Mouse (Mus musculus): ENCODE results near the gene Irf7.

Gene Irf7

DNA sequence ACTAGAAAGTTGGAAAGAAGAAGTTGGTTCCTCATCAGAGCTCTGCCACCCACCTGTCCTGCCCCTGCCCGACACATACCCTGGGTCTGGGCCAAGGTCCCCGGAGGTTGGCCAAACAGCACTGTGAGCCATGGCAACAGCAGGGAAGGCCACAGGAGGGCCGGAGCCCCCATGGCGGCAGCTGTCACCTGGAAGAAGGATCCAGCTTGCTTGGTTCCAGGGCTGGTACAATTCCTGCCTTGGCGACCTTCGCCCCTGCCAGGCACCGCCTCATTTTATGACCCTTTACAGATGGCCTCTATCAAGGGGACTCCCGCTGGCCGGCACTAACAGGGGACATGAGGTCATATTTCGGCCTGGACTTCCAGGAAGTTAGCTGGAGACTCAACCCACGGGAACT lies 10.3 kb upstream of the Irf7 start, which contains the start of gene Cdhr5:
Cdhr5 (minus strand) TSS at position 241 of the 400 bp plus-strand sequence.
- in situ Hi-C loops (cut with MboI, MseI), result no loop called here

DNA sequence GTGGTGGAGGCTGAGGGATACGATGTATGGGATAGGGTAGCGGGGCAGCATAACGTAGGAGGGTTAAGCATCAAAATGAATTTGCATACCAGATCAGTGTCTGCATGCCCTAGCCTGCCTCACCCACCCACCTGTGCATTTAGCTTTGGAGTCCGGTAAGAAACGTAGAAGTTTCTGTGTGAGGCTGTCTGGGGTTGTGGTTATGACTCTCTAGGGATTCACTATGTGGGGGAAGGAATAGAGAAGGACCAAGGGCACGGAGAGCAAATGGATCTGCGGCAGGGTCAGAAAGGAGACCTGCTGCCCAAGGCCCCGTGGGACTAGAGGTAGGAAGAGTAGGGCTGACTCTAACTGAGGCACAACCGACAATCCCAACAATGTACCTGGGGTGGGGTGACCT lies 9.1 kb upstream of the Irf7 start:
- in situ Hi-C loops (cut with MboI, MseI), result no loop called here

DNA sequence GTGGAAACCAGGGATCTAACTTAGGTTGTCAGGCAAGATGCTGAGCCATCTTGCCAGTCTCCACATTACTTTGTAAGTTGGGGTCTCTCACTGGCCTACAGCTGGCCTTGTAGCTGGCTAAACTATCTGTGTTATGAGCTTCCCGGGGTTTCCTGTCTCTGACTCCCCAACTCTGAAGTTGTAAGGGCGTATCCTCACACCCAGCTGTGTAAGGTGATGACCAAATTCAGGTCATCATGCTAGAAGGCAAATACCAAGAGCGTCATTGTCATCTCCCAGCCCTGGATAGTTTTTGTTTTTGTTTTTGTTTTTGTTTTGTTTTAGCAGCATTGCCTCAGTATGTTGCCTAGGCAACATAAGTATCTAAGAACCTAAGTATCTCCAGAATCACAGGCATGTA lies 4.3 kb upstream of the Irf7 start:
- in situ Hi-C loops (cut with MboI, MseI), result loop anchor here in 1 of 2 experiments (25.0 kb wide), 1 partner anchor 1092 kb away; the partner anchor contains the start of gene Ifitm10

DNA sequence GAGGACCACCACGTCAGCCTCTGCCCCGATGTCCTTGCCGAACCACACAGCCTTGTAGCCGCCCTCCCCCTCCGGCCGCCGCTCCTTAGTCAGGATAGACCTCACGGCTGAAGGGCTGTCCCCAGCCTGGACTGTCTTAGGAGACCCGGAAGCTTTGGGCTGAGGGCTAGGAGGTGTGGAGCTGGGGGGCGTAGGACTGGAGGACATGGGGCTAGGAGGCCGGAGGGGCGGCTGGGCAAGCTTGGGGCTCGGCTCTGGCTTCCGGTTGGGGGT lies 2.9 kb upstream of the Irf7 start:
- in situ Hi-C loops (cut with MboI, MseI), result loop anchor here in 1 of 2 experiments (25.0 kb wide), 1 partner anchor 1093 kb away; the partner anchor contains the start of gene Ifitm10

DNA sequence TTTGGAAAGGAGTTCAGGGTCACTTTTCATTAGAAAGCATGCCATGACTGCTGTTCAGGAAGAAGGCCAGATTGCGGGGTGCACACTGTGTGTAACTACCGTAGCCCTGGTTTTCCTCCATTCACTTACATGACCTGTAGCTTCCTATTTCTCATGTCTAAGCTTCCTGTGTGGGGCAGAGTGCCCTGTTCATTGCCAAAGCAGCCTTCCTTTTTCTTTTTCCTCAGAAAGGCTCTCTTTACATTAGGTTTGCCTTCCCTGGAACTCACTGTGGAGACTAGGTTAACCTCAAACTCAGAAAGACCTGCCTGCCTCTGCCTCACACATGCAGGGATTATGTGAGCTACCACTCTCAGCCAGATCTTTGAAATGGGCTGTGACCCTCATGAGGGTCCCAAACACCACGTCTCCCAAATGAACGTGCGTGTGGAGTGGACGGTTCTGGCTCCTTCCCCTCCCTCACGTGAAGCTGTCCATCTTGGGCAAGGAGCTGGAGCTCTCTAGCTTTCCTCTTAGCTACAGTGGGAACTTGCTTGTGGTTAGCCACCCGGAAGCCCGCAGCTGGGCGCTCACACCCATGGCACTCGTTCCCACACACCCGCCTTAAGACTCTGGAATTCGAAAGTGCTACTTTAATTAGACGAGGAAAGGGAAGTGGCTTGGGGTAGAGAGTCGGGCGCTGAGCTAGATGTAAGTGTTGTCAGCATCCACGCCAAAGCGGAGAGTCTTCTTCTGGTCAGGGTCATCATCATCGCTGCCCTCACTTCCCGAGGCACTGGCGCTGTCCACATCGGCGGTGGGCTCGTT lies 2.4 kb upstream of the Irf7 start:
- in situ Hi-C loops (cut with MboI, MseI), result loop anchor here in 1 of 2 experiments (25.0 kb wide), 1 partner anchor 1094 kb away; the partner anchor contains the start of gene Ifitm10

DNA sequence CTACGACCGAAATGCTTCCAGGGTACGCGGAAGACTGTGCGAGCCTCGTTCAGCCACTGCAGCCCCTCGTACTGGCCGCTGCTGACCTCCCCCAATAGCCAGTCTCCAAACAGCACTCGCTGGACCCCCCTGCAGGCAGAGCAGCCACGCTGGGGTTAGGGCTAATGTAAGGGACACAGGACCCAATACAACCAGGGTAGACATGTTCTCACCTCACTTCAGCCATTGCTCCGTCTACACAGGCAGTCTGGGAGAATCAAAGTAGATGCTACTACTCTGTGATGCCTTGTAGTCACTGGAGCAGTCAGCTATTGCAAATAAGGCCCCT lies 906 bp downstream of the Irf7 start:
- in situ Hi-C loops (cut with MboI, MseI), result loop anchor here in 1 of 2 experiments (25.0 kb wide), 1 partner anchor 1097 kb away; the partner anchor contains the start of gene Ifitm10

DNA sequence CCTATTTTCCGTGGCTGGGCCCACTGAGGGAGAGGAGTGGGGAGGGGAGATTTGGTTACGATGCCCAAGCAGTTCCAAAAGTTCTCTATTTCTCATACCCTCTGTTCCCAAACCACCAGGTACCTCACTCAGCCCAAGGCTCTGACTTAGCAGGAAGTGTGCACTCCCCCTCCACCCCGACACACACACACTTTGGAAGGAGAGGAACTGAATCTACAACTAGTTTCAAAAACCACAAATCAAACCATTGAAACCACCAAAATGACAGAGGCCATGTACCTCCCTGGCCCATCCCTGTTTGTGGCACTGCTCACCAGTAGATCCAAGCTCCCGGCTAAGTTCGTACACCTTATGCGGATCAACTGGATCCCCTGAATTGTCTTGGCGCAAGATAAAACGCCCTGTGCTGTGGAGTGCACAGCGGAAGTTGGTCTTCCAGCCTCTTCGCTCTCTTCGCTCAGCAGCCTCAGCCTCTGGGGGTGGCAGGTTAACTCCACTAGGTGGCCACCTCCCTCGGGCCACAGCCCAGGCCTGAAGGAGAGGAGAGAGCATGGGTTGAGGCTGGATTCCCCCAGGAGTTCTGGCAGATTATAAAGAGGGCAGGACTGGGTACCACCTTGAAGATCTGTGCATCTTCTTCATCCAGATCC lies 1.4 kb downstream of the Irf7 start:
- in situ Hi-C loops (cut with MboI, MseI), result loop anchor here in 1 of 2 experiments (25.0 kb wide), 1 partner anchor 1097 kb away; the partner anchor contains the start of gene Ifitm10

DNA sequence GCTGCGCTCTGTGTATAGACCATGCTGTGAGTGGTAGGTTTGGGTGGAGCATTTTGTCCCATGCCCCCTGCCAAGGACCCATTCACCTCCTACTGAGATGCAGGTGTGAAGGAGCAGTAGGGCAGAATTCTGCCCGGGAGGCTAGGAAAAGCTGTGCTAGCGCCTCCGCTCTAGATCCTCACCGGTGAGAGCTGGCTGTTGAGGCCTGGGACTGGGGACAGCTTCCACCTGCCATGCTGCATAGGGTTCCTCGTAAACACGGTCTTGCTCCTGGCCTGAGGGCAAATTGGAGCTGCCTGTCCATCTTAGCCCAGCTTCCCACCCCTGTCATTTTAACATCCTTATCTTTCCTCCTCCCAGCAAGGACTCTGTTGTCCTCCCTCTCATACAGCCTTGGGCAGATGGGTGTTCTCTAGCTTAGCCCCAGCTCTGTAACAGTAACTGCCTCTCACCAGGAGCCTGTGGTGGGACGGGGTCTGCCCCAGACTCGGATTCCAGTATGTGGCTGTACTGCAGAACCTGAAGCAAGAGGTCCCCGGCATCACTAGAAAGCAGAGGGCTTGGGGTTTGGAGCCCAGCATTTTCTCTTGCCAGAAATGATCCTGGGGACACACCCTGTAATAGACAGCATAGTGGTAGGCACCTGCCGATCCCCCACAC lies 2.1 kb downstream of the Irf7 start:
- in situ Hi-C loops (cut with MboI, MseI), result loop anchor here in 1 of 2 experiments (25.0 kb wide), 1 partner anchor 1098 kb away; the partner anchor contains the start of gene Ifitm10

DNA sequence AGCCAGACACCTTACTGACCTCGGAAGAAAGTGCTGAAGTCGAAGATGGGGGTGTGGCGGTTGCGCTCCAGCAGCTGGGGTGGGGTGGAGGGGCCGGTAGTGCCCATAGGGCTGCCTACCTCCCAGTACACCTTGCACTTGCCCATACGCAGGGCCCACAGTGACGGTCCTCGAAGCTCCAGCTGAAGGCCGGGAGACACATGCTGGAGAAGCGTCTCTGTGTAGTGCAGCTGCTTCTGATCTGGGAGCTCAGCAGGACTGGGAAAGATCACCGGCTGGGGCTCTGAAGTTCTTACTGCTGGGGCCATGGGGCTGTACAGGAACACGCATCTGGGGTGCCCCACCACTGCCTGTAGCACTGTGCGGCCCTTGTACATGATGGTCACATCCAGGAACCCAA lies 2.6 kb downstream of the Irf7 start:
- in situ Hi-C loops (cut with MboI, MseI), result loop anchor here in 1 of 2 experiments (25.0 kb wide), 1 partner anchor 1099 kb away; the partner anchor contains the start of gene Ifitm10

DNA sequence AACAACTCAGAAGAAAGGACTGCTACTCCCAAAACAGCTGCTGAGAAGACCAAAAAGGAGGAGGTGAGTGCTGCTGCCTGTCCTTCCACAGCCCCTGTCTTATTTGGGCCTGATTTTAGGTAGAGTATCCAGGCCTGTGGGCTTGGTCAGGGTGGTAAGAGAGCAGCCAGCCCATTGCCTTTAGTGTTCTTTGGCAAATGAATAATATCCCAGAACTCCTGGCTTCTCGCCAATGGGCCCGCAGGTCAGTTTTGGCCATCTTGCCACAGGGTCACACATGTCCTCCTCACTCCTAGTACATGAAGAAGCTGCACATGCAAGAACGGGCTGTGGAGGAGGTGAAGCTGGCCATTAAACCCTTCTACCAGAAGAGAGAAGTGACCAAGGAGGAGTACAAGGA lies 4.8 kb downstream of the Irf7 start:
- in situ Hi-C loops (cut with MboI, MseI), result loop anchor here in 1 of 2 experiments (25.0 kb wide), 1 partner anchor 1101 kb away; the partner anchor contains the start of gene Ifitm10

DNA sequence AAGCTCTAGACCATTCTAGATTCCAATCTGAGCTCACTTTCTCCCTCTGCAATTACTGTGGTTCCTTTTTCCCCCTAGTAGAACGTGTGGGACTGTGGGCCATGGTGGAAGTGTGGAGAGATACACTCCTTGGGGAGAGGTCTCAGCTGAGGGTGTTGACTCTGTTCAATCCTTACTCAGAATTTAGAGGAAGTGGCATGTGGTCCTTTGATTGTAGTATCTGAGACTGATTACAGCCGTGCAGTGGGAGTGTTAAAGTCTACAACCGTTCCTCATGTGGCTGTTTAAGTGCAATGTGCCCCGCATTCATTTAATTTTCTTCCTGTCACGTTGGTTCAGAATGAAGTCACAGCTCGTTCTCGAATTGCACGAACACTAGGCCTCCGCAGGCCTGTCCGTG lies 10.1 kb downstream of the Irf7 start:
- in situ Hi-C loops (cut with MboI, MseI), result loop anchor here (10.0 to 25.0 kb wide), 2 partner anchors 59 to 1106 kb away; partner anchors contain the start of gene Ifitm10 (in 1 of the 2)

DNA sequence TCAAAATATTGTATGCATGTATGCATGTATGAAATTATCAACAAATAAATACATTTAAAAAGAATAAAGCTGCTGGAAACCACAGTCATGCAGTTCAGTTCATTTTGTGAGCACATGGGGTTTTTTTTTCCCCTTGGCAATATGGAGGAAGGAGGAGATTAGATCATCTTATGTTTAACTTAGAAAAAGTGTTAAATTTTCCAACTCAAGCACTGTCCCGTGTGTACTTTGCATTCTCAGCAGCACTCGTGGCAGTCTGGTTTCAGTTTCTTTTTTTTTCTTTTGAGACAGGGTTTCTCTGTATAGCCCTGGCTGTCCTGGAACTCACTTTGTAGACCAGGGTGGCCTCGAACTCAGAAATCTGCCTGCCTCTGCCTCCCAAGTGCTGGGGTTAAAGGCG lies 15.8 kb downstream of the Irf7 start:
- in situ Hi-C loops (cut with MboI, MseI), result loop anchor here (10.0 to 25.0 kb wide), 2 partner anchors 64 to 1112 kb away; partner anchors contain the start of gene Ifitm10 (in 1 of the 2)

DNA sequence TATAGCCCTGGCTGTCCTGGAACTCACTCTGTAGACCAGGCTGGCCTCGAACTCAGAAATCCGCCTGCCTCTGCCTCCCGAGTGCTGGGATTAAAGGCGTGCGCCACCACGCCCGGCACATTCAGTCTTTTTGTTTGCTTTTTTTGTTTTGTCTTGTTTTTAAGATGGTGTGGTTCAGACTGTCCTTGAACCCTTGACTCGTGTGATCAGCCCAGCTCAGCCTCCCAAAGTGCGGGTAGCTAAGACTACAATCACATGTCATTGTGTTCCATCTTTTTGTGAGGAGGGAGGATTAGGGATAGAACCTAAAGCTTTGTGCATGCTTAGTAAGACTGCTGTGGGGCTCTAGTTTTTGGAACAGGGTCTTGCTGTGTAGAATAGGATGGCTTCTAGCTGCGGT lies 34.7 kb downstream of the Irf7 start:
- in situ Hi-C loops (cut with MboI, MseI), result no loop called here

DNA sequence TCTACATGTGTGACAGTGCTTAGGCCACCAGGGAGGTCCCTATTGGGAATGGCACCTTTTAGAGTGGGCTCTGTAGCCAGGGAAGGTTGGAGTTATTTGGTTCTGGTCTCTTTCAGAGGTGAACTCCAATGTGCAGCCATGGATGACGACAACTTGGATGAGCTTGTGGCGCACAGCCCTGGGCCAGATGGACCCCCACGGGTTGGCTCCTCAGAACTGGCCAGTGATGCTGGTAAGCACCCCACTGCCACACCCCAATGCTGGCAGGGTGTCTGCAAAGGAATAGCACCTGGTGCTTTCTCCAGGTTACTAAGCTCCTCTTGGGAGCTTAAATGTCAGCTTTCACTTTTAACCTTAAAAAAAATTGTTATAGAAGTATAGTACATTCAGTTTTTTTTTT lies 35.2 kb downstream of the Irf7 start:
- in situ Hi-C loops (cut with MboI, MseI), result no loop called here

DNA sequence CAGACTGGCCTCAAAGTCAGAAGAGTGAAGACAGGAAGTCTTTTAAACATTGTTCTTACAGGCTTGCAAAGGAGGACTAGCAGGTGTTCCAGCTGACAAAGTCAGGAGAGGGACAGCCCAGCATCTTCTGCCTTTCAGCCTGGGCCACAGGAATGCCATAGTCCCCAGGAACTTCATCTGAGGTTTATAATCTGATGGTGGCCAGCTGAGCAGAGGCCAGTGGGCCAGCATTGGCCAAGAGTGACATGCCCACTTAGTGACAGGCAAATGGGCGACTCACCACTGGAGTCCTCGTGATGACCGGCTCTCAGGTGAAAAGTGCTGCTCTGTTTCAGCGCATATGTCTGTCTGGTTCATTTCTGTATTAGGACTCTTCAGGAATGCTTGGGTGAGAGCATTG lies 35.7 kb downstream of the Irf7 start:
- in situ Hi-C loops (cut with MboI, MseI), result no loop called here

DNA sequence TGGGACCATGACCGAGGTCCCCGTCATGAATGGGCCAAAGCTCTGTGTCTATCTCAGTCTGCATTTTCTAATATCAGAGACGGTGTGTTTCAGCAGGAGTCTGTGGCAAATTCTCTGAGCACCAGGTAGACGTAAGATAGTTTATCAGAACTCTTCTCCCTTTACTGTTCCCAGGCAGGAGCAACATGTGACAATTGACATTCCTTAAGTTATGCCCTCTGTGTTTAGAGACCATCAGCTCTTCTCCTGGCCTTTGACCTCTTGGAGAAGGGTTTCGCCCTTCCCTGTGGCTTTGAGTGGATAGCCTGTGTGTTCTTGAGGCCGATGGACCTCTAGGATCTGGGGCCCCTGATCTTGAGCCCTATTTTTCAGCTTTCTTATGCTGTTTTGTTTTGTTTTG lies 36.6 kb downstream of the Irf7 start:
- in situ Hi-C loops (cut with MboI, MseI), result no loop called here

DNA sequence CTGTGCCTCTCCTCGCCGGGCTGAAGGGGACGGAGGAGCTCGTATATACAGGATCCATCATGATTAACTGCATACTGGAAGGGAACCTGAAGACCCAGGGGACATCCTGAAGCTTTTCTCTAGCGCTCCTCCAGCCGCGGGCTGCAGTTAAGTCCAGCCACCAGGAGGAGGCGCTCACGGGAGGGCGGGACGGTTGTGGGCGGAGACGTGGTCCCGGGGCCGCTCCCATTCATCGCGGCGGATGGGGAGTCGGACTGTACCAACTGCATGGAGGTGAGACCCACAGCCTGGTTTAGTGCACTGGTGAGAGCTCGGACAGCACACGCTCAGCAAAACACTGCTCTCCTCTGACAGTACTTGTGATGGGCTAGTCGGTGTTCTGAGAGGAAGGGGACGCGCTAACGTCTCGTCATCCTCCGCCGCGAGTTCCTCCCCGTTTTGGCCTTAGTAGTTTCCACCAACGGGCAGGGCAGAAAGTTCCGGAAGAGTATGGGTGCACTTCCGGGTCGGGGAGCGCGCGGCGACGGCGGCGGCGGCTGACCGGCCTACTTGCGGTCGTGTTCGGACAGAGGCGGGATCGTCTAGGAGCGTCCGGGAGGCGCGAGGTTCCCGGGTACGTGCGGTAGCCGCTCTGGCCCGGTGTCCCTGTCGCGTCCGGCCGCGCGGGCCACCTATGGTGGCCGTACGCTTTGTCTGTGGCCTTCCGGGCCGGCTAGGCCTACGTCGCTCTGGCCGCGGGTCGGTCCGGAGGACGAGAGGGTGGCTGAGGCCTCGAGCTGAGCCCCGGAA lies 37.8 kb downstream of the Irf7 start, which contains the start of gene Phrf1:
Phrf1 (plus strand) TSS at position 506 of the 789 bp plus-strand sequence.
- in situ Hi-C loops (cut with MboI, MseI), result no loop called here

DNA sequence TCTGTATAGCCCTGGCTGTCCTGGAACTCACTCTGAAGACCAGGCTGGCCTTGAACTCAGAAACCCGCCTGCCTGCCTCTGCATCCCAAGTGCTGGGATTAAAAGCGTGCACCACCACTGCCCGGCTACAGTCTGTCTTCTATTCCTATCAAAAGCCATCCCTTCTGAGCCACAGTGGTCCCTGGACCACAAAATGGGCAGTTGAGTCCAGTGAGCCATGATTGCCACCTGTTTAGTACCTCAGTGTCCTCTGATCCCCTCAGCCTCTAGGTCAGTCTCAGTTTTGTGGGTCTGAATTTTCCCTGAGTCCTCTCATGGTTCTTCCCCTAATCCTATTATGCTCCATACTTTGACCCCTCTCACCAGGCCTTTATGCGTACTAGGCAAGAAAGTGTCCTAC lies 38.5 kb downstream of the Irf7 start:
- in situ Hi-C loops (cut with MboI, MseI), result no loop called here

DNA sequence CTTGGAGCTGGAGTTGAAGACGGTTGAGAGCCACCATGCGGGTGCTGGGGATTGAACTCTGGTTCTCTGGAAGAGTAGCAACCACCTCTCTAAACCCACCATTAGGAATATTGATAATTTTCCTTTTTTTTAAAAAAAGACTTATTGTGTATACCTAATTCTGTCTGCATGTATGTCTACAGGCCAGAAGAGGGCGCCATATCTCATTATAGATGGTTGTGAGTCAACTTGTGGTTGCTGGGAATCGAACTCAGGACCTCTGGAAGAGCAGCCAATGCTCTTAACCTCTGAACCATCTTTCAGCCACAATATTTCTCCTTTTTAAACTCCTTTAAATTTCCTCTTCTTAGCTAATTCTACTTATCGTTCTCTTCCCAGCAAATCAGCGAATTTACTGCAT lies 39.7 kb downstream of the Irf7 start:
- in situ Hi-C loops (cut with MboI, MseI), result no loop called here

DNA sequence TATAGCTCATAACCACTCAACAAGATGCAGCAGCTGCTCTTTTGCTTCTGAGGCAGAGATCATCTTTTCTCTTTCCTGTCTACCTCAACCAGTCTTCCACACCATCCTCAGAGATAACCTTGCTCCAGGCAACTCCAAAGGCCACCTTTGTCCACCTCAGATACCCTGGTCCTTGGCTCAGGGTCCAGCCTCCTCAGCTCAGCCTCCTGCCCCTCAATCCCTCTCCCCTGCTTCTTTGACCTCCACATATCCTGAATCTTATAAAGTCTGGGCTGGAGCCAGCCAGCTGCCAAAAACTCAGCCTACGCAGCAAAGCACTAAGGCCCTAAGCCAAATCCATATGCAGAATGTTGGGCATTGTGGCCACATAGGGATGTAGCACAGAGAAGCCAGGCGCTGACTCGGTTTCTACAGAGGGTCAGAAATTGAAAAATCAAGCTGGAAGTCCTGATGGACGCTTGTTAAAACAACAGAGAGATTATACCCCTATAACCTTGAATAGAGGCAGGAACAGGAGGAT lies 43.5 kb downstream of the Irf7 start:
- in situ Hi-C loops (cut with MboI, MseI), result no loop called here

DNA sequence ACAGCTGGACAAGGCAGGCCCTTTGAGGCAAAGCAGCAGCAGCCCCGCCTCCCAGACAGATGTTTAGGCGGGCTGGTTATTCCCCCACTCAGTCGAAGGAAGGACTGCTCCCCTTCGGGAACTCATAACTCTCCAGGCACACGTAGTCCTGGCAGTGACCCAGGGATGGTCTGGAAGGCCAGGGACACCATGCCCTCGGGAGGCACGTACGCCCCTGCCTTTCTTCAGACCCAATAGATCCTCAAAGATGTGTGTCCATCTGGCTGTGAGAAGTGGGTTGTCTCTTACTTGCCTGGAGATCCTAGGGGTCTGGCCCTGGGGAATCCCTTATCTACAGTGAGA lies 44.2 kb downstream of the Irf7 start:
- in situ Hi-C loops (cut with MboI, MseI), result no loop called here
